Mouse (Mus musculus) testis, adult 2 months (tissue): ENCODE measurements around the gene Med24.

ENCODE experiments used
- CTCF ChIP-seq: fragments of 200-500 bp; IDR thresholded peaks from 2 replicates; pipeline ENCODE4 v1.5.1; 2012; ENCODE audit warnings: low read depth, mild to moderate bottlenecking, inconsistent platforms, low read length, moderate library complexity; ENCODE audit not compliant: control insufficient read depth, insufficient read depth, insufficient replicate concordance
- POLR2A ChIP-seq: fragments of 200-500 bp; IDR thresholded peaks from 2 replicates; pipeline ENCODE4 v1.6.1; 2012; ENCODE audit warnings: low read depth, mild to moderate bottlenecking, inconsistent platforms, low read length, moderate library complexity; ENCODE audit not compliant: control insufficient read depth

DNA sequence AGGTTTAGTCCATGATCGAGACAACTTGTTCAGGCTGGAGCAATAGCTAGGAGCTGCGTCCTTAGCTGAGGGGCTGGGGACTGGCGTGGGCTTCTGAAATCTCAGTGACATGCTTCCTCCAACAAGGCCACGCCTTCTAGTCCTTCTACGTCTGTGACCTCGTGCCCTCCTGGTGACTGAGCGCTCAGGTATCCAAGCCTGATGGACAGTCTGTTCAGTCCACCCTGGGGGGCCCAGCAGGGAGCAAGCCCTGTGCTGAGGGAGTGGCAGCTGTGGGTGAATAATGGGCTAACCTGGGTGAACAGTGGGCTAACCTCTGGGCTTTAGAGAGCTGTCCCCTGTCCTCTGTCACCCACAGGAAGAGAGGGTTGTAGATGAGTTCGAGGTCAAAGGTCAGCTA, 41.2 kb downstream of the Med24 start:
- no peak for TF ChIP-seq POLR2A
- TF ChIP-seq CTCF = no peak
